Mouse (Mus musculus): ENCODE measurements around the gene Otog.

Gene Otog

DNA sequence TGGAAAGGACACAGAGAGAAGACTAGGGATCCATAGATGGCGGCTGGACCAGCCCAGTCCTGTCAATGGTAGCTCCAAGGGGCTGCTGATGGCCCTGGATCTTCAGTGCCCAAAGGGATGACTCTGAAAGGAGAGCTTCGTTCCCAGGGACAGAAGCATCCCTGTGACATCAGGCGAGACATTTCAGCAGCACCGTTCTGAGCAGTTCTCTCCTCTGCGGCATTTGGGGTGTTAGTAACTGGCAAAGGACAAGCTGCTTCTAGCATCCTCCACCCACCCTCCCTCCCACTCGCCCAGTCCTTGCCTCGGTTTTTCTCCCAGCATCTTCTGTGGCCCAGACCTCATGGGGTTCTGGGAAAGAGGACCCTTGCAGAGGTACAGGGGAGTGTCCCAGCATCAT, 41.5 kb downstream of the Otog start:
- DNase-seq (ENCODE audit: extremely low spot score, low read depth, low spot score), result no peak

DNA sequence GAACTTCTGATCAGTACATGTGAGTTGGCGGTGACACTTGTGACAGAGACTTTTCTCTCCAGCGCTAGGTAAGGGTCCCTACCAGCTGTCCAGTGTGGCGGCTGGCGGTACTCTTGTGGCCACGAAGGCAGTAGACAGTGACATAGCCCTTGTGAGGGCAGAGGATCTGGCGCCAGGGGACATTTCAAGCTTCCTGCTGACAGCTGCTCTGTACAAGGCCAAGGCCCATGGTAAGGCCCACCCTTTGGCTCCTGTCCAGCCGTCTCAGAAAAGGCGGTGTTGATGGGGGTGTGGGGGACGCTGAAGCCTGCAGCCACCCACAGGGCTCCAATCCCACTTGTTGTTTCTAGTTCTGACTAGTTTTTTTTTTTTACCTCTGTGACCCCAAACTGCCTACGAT, 42.9 kb downstream of the Otog start:
- no peak for DNase-seq (ENCODE audit: extremely low spot score, low read depth, low spot score)

DNA sequence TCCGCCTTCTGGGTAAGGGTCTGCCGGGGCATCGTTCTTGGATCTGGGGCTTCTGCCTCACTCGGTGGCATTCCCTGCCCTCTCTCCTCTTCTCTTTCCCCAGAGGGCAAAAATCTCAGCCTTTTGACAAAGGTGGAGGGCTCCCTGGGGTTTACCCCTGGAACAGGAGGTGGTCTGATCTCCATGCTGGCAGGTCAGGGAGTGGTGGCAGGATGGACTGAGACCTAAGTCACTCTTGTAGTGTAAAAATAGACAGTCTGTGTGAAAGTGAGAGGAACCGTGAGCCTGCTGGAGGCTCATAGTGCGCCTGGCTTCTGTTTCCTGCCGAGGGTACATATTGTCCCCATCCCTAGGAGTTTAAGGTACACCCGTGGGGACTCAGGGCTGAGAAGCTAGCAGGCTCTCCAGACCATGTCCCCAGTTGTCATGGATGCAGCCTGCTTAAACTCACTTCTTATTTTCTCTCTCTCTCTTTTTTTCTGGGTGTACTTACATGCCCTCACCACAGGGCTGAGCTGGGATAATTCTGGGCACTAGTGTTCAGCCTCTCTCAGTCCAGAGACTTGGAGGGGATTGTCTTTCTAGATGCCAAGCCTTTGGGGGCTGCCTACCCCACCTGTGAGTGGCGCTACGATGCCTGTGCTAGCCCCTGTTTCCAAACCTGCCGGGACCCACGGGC, 44.5 kb downstream of the Otog start:
- DNase-seq (ENCODE audit: extremely low spot score, low read depth, low spot score), result no peak

DNA sequence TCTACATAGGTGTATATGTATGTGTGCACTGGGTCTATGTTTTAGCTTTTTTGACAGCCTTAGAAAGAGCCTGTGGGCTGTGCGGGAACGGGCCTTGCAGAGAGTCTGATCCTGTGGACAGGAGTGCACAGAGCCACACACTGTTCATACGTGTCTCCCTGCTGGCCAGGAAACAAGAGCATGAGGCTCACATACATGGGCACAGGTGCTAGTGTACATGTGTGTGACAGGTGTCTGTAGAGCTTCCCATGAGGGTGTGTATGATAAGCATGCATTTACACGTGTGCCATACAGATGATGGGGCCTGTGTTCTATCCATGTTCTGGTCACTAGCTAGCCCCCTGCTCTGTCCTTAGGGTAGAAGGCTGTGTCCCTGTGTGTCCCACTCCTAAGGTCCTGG, 45.6 kb downstream of the Otog start:
- DNase-seq (ENCODE audit: extremely low spot score, low read depth, low spot score), result no peak

DNA sequence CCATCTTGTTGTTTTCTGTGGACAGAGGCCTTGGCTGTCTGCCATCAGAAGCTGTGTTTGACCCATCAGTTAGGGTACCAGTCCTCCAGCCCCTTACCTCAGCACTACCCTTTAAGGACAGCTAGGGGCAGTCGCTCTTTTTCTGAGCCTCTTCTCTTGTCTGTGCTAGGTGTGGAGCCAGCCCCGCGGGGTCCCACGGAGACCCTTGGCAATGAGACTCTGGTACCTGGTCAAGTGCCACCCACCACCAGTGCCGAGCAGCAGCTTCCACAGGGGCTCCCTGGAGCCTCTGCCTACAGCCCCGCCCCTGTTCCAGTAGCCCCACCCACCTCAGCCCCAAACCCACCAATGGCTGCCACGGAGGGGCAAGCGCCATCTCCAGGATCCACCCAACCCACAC, 46.3 kb downstream of the Otog start:
- no peak for DNase-seq (ENCODE audit: extremely low spot score, low read depth, low spot score)

DNA sequence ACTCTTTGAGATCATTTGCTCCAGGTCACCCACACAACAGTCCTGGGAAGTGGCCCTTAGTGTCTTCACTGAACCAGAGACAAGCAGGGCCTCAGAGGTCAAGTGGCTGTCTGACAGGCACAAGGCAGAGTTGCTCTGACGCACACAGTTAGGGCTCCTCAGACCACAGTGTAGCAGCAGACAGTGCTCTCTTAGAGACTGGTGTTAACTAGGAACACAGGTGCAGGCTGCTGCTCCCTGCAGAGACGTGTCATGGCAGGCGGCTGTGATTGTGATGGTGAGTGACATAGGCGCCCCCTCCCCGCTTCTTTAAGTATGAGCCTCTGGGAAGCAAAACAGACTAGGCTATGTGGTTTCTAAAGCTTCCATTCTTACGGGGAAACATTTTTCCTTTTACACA, 55.5 kb downstream of the Otog start:
- no peak for DNase-seq (ENCODE audit: extremely low spot score, low read depth, low spot score)

DNA sequence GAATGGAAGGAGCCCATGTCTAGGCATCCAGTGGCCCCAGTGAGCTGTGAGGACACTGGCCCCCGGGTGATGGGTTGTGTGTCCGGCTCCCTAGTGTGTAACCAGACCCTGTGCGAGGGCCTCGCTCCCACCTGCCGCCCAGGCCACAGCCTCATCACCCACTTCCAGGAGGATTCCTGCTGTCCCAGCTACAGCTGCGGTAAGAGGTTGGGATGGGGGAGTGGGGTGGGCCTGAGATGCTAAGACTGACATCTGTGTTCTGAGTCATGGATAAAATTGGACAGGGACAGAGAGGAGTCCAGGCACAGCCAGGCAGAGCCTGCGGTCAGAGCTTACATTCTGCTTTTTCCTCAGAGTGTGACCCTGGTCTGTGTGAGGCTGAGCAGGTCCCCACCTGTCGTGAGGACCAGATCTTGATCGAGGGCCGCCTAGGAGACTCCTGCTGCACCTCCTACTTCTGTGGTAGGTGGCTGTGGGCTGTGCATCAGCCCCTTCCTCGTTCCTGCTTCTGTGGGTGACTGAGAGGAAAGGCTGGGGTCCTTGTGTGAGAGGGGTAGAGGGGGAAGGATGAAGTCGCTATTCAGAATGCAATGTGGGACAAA, 60.3 kb downstream of the Otog start:
- DNase-seq (ENCODE audit: extremely low spot score, low read depth, low spot score), result no peak

DNA sequence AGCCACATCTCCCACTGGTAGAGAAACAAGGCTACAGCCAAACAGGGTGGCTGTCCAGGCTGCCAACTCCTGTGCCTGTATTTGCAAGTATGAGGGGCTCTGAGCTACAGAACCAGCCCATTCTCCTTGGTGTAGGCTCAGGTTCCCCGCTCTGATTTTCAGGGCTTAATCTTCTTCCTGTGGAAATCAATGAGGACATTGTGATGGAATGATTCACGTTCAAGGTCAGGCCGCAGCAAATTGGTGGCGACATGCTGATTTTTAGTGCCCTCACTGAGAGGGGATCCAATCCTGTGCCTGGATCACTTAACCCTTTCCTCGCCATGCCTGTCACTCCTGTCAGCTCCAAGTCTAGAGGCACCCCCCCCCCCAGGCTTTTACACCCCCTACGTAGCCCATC, 72.7 kb downstream of the Otog start:
- DNase-seq (ENCODE audit: extremely low spot score, low read depth, low spot score), result no peak

DNA sequence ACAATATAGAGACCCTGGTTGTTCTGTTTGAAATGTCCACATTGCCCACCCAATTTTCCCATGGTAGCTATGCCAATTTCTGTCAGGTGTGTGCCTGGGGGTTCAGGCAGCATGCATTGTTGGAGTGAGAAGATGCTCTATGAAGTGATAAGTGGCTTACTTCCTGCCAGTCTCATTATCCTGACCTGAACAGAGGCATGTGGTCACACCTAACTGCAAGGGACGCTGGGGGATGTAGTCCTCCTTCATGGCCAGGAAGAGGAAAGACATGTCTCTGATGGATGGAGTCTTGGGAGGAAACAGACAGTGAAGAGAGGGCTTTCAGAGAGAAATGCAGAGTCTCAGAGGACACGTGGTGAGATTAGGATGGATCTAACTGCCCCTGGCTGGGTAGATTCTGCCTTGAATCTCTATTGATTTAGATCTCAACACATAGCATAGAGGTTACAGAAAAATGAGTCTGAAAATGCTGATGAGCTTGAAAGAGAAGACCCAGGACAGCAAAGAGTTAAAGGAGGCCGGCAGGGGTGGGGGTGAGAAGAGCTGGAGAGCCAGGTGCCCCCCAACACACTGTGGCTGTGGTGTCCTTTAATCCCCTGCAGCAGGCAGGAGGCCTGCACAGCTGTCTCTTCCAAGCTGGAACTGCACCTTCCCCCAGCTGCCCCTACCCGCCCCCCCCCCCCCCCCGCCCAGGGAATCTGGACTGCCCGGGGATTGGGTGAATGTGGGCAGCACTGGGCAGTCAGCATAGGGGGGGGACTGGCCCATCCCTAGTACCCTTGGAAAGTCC, 73.6 kb downstream of the Otog start:
- DNase-seq (ENCODE audit: extremely low spot score, low read depth, low spot score), result no peak

DNA sequence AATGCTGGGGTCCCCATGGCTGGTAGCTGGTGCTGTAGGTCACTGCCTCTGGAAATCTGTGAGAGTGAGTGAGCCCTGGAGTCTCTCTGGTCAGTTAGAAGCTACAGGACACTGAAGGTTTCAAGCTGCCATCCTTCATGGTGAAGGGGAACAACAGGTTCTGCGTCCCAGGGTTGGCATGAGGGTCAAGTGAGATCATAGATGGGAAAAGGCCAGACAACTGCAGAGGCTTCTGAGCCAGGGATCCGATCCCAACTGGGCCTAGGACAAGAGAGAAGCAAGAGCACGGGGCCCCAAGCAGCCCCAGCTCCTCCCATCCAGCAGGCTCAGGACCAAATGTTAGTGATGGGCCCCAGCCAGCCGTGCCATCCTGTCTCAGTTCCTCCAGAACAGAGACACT, 74.9 kb downstream of the Otog start:
- no peak for DNase-seq (ENCODE audit: extremely low spot score, low read depth, low spot score)

DNA sequence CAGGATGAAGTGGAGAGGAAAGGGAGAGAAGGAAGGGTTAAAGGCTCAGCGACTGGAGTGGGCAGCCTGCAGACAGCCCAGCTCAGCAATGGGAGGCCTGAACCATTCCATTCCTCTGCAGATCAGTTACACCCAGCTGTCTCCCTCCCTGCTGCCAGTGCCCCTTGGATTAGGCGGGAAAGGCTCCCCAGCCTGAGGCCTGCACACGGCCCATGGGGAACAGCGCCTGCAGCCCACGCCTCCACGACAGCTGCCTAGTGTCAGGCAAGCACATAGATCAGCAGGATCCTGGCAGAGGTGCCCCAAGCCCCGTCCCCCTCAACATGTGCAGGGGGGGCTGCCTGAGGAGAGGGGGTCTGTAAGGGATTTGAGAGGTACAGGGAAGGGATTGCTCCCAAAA, 76.2 kb downstream of the Otog start:
- DNase-seq (ENCODE audit: extremely low spot score, low read depth, low spot score), result no peak

DNA sequence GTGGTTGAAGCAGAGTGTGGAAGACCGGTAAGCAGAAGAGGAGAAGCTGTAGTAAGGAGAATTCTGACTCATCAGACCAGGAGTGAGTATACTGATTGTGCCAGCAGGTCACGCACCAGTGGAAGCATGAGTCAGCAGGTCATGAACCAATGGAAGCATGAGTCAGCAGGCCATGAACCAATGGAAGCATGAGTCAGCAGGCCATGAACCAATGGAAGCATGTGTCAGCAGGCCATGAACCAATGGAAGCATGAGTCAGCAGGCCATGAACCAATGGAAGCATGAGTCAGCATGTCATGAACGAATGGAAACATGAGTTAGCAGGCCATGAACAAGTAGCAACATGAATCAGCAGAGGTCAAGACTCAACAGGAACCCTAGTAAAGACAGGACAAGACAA, 80.5 kb downstream of the Otog start:
- DNase-seq (ENCODE audit: extremely low spot score, low read depth, low spot score), result no peak

DNA sequence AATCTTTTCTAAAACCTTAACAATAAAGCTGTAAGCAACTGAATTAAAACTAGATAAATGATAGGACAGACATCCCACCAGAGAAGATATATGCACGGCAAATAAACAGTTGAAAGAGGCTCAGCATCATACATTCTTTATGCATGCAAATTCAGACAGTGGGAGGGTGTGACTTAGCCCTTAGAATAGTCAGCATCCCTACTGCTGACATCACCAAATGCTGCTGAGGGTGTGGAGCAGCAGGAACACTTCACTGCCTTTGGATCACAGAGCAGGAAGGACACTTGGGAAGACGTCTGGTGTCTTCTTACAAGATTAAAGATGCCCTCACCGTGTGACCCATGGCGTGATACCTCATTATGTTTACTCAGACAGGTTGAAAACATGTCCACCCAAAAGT, 87.1 kb downstream of the Otog start:
- no peak for DNase-seq (ENCODE audit: extremely low spot score, low read depth, low spot score)

DNA sequence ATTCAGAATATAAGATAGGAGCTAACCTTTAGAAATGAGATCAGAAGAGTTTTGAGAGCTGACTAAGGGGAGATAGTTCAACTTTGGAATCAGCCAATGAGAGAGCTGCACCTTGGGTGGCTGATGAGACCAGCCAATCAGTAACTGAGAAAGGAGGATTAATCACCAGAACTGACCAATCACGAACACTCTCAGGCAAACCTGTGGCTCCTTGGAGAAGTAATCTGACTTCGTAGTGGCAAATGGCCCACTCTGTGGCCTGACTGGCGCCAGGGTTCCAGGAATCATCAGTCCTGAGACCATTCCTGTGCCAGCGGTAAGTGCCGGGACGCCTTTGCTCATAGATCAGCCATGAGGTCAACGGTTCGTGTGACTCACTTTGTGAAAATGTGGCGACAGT, 96.6 kb downstream of the Otog start:
- DNase-seq (ENCODE audit: extremely low spot score, low read depth, low spot score), result no peak

DNA sequence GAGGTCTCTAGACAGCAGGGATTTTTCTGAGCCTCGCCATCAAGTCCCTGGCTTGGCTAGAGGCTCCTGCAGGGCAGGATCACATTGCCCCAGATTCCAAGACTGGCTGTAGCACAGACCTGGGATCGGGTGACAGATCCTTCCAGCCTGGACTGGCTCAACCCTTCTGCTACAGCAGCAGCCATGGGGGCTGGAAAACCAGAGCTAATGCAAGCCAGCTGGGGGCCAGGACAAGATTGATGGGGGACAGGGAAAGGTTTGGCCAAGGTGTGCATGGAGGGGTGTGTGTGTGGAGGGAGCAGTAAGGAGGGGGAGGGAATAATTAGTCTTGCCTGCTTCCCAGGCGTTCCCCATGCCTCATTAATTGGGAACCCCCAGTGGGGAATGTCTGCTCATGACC, 99.0 kb downstream of the Otog start:
- DNase-seq (ENCODE audit: extremely low spot score, low read depth, low spot score), result peak; percentile 24

DNA sequence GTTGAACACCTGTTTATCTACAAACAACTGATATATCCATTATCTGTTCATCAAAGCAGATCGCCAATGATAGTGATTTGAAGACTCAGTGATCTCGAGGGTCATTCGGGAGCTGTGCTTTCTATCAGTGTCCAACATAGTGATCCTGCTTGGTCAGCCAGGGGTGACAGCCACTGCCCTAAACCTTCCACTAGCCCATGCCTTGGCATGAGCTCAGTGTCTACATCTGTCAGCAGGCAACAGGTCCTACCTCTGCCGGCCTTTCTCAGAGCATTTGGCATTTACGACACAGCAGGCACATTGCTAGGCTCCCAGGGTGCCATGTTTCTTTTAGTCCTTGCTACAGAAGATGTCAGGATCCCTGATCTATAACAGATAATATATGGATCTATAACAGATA, 99.5 kb downstream of the Otog start:
- DNase-seq (ENCODE audit: extremely low spot score, low read depth, low spot score), result no peak

DNA sequence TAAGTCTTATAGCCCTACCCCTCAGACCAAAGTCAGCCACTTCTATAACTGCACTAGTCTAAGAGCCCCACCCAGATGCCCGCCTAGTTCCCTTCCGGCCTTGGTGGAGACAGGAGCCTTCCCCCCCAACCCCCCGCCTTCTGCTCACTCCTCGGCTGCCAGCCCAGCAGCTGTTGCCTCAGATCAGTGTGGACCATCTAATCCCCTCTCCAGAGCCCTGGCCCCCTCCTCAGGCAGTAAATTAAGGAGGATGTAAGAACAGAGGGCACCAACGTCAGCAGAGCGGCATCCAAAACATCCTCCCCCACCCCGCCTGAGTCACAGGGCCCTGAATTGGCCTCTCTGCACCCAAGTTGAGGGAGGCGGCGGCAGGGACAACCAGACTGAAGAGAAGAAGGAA, 100.7 kb downstream of the Otog start:
- DNase-seq (ENCODE audit: extremely low spot score, low read depth, low spot score), result no peak

DNA sequence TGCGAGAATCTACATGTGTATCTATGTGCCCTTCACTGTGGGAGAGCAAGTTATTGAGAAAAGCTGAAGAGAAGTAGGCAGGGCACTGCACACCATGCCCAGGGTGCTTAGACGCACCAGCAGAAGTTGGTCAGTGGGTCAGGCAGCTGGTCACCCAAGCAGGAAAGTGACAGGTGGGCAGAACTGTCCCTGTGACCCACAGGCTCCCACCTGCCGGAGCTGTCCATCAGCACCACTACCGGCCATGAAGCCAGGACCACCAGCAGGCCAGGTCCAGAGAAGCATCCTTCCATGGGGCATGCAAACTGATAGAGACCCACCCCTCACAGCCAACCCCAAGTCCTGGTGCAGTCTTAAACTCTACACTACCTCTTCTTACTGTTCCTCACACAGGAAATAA, 106.9 kb downstream of the Otog start:
- DNase-seq (ENCODE audit: extremely low spot score, low read depth, low spot score), result no peak

DNA sequence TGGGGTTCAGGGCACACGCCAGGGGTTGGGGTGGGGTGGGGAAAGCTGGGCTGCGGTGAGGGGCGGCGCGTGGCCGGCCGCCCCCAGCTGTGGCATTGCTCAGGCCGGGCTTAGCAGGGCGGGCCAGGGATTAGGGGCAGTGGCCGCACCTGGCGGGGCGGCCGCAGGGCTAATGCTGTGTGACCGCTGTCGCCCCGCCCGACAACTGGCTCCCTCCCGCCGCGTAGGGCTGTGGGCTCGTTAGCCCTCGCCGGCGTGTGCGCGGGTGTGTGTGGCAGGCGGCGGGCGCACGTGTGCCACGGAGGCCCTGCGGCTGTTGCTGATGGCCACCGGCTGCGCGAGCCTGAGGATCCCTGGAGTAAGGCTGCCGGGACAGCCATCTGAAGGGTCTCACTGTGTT, 108.0 kb downstream of the Otog start:
- no peak for DNase-seq (ENCODE audit: extremely low spot score, low read depth, low spot score)

DNA sequence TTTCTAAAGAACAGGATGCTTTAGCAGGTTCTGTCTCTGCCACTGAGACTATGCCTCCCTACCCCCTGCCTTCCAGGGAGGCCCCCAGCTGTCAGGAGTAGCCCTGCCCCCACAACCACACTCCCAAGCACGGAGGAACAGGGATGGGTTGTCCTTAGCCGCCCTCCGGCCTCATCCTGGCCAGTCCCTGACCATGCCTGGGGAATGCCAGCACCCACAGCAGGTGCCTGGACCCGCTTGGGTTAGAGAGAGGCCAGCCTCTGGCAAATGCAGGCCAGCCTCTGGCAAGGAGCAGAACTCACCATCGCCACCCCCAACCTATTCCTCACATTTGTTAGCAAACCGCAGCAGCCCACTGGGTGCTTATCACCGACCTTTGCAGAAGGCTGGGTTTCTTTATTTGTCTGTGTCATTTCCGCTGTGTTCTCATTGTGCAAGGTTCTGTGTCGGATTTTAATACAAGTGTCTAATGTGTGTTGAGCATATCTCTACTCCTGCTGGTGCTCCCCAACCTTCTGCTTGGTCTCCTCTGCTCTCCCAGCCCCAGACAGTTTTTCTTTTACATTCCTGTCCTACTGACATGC, 109.4 kb downstream of the Otog start:
- DNase-seq (ENCODE audit: extremely low spot score, low read depth, low spot score), result no peak

DNA sequence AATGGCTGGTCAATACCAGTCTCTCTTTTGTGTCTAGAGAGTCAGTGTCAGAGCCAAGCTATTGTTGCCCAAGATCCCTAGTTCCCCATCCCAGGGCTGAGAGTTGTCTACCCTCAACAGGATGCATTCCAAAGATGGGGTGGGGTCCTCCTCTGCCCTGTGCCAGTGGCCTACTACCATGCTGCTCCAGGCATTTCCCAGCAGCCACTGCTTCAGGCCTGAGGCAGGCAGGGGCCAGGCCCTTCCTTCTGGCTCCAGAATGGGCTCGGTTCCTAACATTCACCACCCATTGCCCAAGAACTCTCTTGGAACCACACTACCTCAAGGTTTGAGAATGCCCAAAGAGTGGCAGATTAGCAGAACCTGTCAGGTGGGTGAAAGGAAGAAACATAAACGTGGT, 112.0 kb downstream of the Otog start:
- DNase-seq (ENCODE audit: extremely low spot score, low read depth, low spot score), result no peak

DNA sequence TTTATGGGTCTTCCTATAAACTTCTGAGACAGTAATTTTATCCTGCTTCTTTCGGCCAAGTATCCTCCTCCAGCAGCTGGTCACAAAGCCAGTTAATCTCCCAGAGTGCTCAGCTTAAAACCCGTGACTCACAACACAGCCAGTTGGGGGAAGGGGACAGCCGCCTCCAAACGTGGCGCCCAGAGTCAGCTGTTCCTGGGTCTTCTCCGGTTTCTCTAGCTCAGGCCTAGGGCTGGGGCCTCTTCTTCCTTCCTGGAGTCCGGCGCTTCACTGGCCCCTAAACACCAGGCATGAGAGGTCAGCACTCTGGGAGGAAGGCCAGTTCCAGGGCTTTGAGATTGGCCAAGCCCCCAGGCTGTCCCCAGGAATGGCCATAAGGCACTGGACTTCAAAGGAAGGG, 112.4 kb downstream of the Otog start:
- DNase-seq (ENCODE audit: extremely low spot score, low read depth, low spot score), result no peak

All from hindlimb bud, embryonic 11.5 days (tissue).